Comparison of ENCODE assay signal across 9 mouse cellular contexts in genomic region chr9:40964418-40964714, GRCm38 (mm10). TPM values are rescaled to one million over a fixed set of nuclear protein-coding genes. Genes with fewer than 3 reads are reported as not detected.
DNase-seq lines count a peak whose midpoint lies in the region; ATAC-seq lines count a peak whose summit lies in the region.
"Had no signal": no experiment of that assay in that cellular context is flagged by ENCODE, and none has a peak within 500 bp of the region (broad histone marks: within the 10 kb centered on the region; RNA-seq: fewer than 3 reads in every experiment).

No protein-coding gene starts in this region.

- no peaks in the 10 kb centered on the region for H3K9me3 ChIP-seq in heart, embryonic 10.5 days
- no peaks in the 10 kb centered on the region for H3K9me3 ChIP-seq in hindbrain, embryonic 11.5 days (ENCODE audit: control insufficient read depth, low read length)
- H3K9me3 ChIP-seq in midbrain, embryonic 12.5 days = no peaks in the 10 kb centered on the region

- no peak overlapping the region for H3K27ac ChIP-seq in heart, embryonic 10.5 days
- no peak overlapping the region for H3K27ac ChIP-seq in hindbrain, embryonic 11.5 days (ENCODE audit: low read depth, low read length)
- 0 out of 2 replicates have a peak overlapping the region, but pooled peaks have one; percentile 36 for H3K27ac ChIP-seq in midbrain, embryonic 12.5 days (replicated peaks)

- peak overlapping the region; percentile 97 for H3K4me2 ChIP-seq in hindbrain, embryonic 11.5 days (replicated peaks; ENCODE audit: low read depth, low read length)
- peak overlapping the region; percentile 96 for H3K4me2 ChIP-seq in midbrain, embryonic 12.5 days (replicated peaks)

- peaks cover 70% of the 10 kb centered on the region for H3K27me3 ChIP-seq in heart, embryonic 10.5 days (ENCODE audit: insufficient read depth, poor library complexity, severe bottlenecking)
- H3K27me3 ChIP-seq in hindbrain, embryonic 11.5 days (ENCODE audit: control insufficient read depth, insufficient read depth, low read length) = peaks cover 32% of the 10 kb centered on the region
- peaks cover 46% of the 10 kb centered on the region for H3K27me3 ChIP-seq in midbrain, embryonic 12.5 days

- peak overlapping the region; percentile 67 for H3K4me3 ChIP-seq in heart, embryonic 10.5 days
- H3K4me3 ChIP-seq in hindbrain, embryonic 11.5 days (ENCODE audit: low read depth, low read length) = peak overlapping the region; percentile 52
- peak overlapping the region; percentile 60 for H3K4me3 ChIP-seq in midbrain, embryonic 12.5 days

- no peak overlapping the region for H3K9ac ChIP-seq in hindbrain, embryonic 11.5 days (ENCODE audit: low read depth, low read length)
- peak overlapping the region; percentile 72 for H3K9ac ChIP-seq in midbrain, embryonic 12.5 days (replicated peaks)

- 21% methylated on average over 7 of the region's 7 CpGs for WGBS in heart, embryonic 10.5 days
- 20% methylated on average over 7 of the region's 7 CpGs for WGBS in hindbrain, embryonic 11.5 days
- WGBS in midbrain, embryonic 12.5 days = 11% methylated on average over 7 of the region's 7 CpGs

- intact Hi-C loops in heart, postnatal 14 days (cut with DNase I) = no loop called here
- intact Hi-C loops in gastrocnemius, postnatal 36 days (cut with DNase I) = no loop called here

- no peak for ATAC-seq in hindbrain, embryonic 11.5 days (ENCODE audit: low FRiP score)
- no peak for ATAC-seq in midbrain, embryonic 12.5 days (ENCODE audit: low FRiP score, low read depth)

- peaks cover 8% of the 10 kb centered on the region for H3K4me1 ChIP-seq in heart, embryonic 10.5 days
- H3K4me1 ChIP-seq in hindbrain, embryonic 11.5 days (replicated peaks; ENCODE audit: control insufficient read depth, insufficient read depth, low read length) = no peaks in the 10 kb centered on the region
- H3K4me1 ChIP-seq in midbrain, embryonic 12.5 days = peaks cover 12% of the 10 kb centered on the region

- no peak for DNase-seq in heart, embryonic 10.5 days (ENCODE audit: low spot score)
- DNase-seq in heart, postnatal 14 days = no peak
- peak; percentile 8 for DNase-seq in ES-CJ7 (ENCODE audit: low read depth, low spot score)
- DNase-seq in hindbrain, embryonic 11.5 days (ENCODE audit: low spot score) = peak; percentile 46
- no peak for DNase-seq in spleen, adult 18-20 months
- DNase-seq in gastrocnemius, postnatal 36 days = no peak
- no peak for DNase-seq in retina, postnatal 1 day
- DNase-seq: layer of hippocampus, postnatal 36 days had no signal

- H3K36me3 ChIP-seq in heart, embryonic 10.5 days = no peaks in the 10 kb centered on the region
- no peaks in the 10 kb centered on the region for H3K36me3 ChIP-seq in hindbrain, embryonic 11.5 days (ENCODE audit: control insufficient read depth, insufficient read depth, low read length)
- H3K36me3 ChIP-seq in midbrain, embryonic 12.5 days = no peaks in the 10 kb centered on the region

RNA-seq across cellular contexts. Expression of gene Jhy, which starts 0.4 kb away (rescaled TPM):
- 0.09 TPM in 1 of 2 replicates, not detected in the other for polyA plus RNA-seq in heart, embryonic 10.5 days (2016; fragmentation: Nextera tagmentation; extraction: Ambion mirVana)
- not detected for total RNA-seq in heart, postnatal 14 days (2021)
- polyA plus RNA-seq in hindbrain, embryonic 11.5 days (2014; fragmentation: Nextera tagmentation; extraction: Ambion mirVana) = 1.8 and 2.0 TPM in 2 replicates
- 1.5 and 2.7 TPM in 2 replicates for polyA plus RNA-seq in midbrain, embryonic 12.5 days (2016; fragmentation: Nextera tagmentation; extraction: Ambion mirVana)
- not detected for total RNA-seq in gastrocnemius, postnatal 36 days (2021)

RNA-seq across cellular contexts. Expression of gene Crtam, which starts 40.1 kb away (rescaled TPM):
- polyA plus RNA-seq in heart, embryonic 10.5 days (2016; fragmentation: Nextera tagmentation; extraction: Ambion mirVana) = 0.12 and 0.29 TPM in 2 replicates
- total RNA-seq in heart, postnatal 14 days (2021) = under 1 TPM; 0.12 to 0.14 TPM
- 0.06 and 0.17 TPM in 2 replicates for polyA plus RNA-seq in hindbrain, embryonic 11.5 days (2014; fragmentation: Nextera tagmentation; extraction: Ambion mirVana)
- not detected in 2 replicates for polyA plus RNA-seq in midbrain, embryonic 12.5 days (2016; fragmentation: Nextera tagmentation; extraction: Ambion mirVana)
- not detected for total RNA-seq in gastrocnemius, postnatal 36 days (2021)

Comparison
In these comparisons a context has a peak if more than half of its experiments do, and no peak if none do; other contexts are left out.
1. DNase-seq: peak in ES-CJ7 (single experiment) and hindbrain, embryonic 11.5 days (single experiment); none in heart, embryonic 10.5 days (single experiment), heart, postnatal 14 days (0 of 2), spleen, adult 18-20 months (0 of 2), gastrocnemius, postnatal 36 days (0 of 2) and retina, postnatal 1 day (single experiment).
2. Peak in every context shown above with its lines, with median percentiles within 50 percentile points of each other: H3K4me3 ChIP-seq.